Mouse (Mus musculus) thymus, postnatal 4 days (tissue): ENCODE data around the gene Peli2.

Experiments
- DNase-seq: peaks from one replicate; pipeline ENCODE4 v3.0.0; 2021

The Peli2 gene

GRCm38 (mm10) chr14:48126931-48127330 is 6.3 kb downstream of the Peli2 start:
- DNase-seq = no peak

- no peak for DNase-seq
Measured at GRCm38 (mm10) chr14:48127609-48128185, 7.1 kb downstream of the Peli2 start.

- no peak for DNase-seq
Measured at GRCm38 (mm10) chr14:48128701-48129100, 8.1 kb downstream of the Peli2 start.

GRCm38 (mm10) chr14:48130021-48130420 is 9.4 kb downstream of the Peli2 start:
- no peak for DNase-seq

GRCm38 (mm10) chr14:48130761-48131575 is 10.3 kb downstream of the Peli2 start:
- DNase-seq = no peak

GRCm38 (mm10) chr14:48131576-48131922 is 10.9 kb downstream of the Peli2 start:
- no peak for DNase-seq

- no peak for DNase-seq
Measured at GRCm38 (mm10) chr14:48132241-48132640, 11.6 kb downstream of the Peli2 start.

GRCm38 (mm10) chr14:48132865-48133802 is 12.5 kb downstream of the Peli2 start:
- peak; percentile 34 for DNase-seq

- no peak for DNase-seq
Measured at GRCm38 (mm10) chr14:48134344-48134743, 13.7 kb downstream of the Peli2 start.

- no peak for DNase-seq
Measured at GRCm38 (mm10) chr14:48135816-48136345, 15.3 kb downstream of the Peli2 start.

GRCm38 (mm10) chr14:48137731-48138130 is 17.1 kb downstream of the Peli2 start:
- no peak for DNase-seq

GRCm38 (mm10) chr14:48138138-48138537 is 17.5 kb downstream of the Peli2 start:
- DNase-seq = peak; percentile 38

- DNase-seq = no peak
Measured at GRCm38 (mm10) chr14:48139409-48139808, 18.8 kb downstream of the Peli2 start.

- DNase-seq = no peak
Measured at GRCm38 (mm10) chr14:48141694-48142093, 21.1 kb downstream of the Peli2 start.

GRCm38 (mm10) chr14:48142696-48143095 is 22.1 kb downstream of the Peli2 start:
- no peak for DNase-seq

GRCm38 (mm10) chr14:48143141-48143540 is 22.5 kb downstream of the Peli2 start:
- no peak for DNase-seq

GRCm38 (mm10) chr14:48144330-48144729 is 23.7 kb downstream of the Peli2 start:
- no peak for DNase-seq

GRCm38 (mm10) chr14:48147688-48148087 is 27.1 kb downstream of the Peli2 start:
- peak; percentile 56 for DNase-seq

GRCm38 (mm10) chr14:48148615-48149014 is 28.0 kb downstream of the Peli2 start:
- DNase-seq = no peak

GRCm38 (mm10) chr14:48149351-48149750 is 28.7 kb downstream of the Peli2 start:
- DNase-seq = no peak

- DNase-seq = no peak
Measured at GRCm38 (mm10) chr14:48150903-48151302, 30.3 kb downstream of the Peli2 start.

- no peak for DNase-seq
Measured at GRCm38 (mm10) chr14:48151554-48151953, 30.9 kb downstream of the Peli2 start.

GRCm38 (mm10) chr14:48153064-48153463 is 32.4 kb downstream of the Peli2 start:
- no peak for DNase-seq
